Mouse (Mus musculus) 3T3-L1 (cell line): ENCODE measurements around the gene Cntnap1.
"Not testable (repeated sequence)": the region's sequence is repeated elsewhere in the genome, so short reads cannot be mapped to it uniquely, and the experiment has no call there.

Experiments
- DNase-seq: peaks from one replicate; pipeline ENCODE4 v3.0.0-alpha.2; 2015; ENCODE audit warnings: low read depth, low spot score

Gene Cntnap1

GRCm38 (mm10) chr11:101170354-101170810 lies at the start of gene Cntnap1:
Cntnap1 (plus strand) TSS chr11:101170523.
- peak; percentile 66 for DNase-seq

GRCm38 (mm10) chr11:101120545-101121188 lies 49.7 kb upstream of the Cntnap1 start:
- DNase-seq: no peak

GRCm38 (mm10) chr11:101124494-101124893 lies 45.8 kb upstream of the Cntnap1 start:
- not testable (repeated sequence) for DNase-seq

- DNase-seq: not testable (repeated sequence)
These were observed 45.3 kb upstream of the Cntnap1 start for GRCm38 (mm10) chr11:101125008-101125407.

- DNase-seq: no peak
These were observed 43.2 kb upstream of the Cntnap1 start for GRCm38 (mm10) chr11:101127075-101127474.

GRCm38 (mm10) chr11:101128996-101129577 lies 41.2 kb upstream of the Cntnap1 start:
- no peak for DNase-seq

- no peak for DNase-seq
These were observed 40.1 kb upstream of the Cntnap1 start for GRCm38 (mm10) chr11:101130056-101130756.

GRCm38 (mm10) chr11:101131187-101131586 lies 39.1 kb upstream of the Cntnap1 start:
- no peak for DNase-seq

GRCm38 (mm10) chr11:101131701-101132100 lies 38.6 kb upstream of the Cntnap1 start:
- peak; percentile 55 for DNase-seq

- DNase-seq: no peak
These were observed 37.3 kb upstream of the Cntnap1 start for GRCm38 (mm10) chr11:101133037-101133436.

- no peak for DNase-seq
These were observed 36.0 kb upstream of the Cntnap1 start for GRCm38 (mm10) chr11:101134217-101134865.

- no peak for DNase-seq
These were observed 33.3 kb upstream of the Cntnap1 start for GRCm38 (mm10) chr11:101137000-101137399.

- no peak for DNase-seq
These were observed 31.7 kb upstream of the Cntnap1 start for GRCm38 (mm10) chr11:101138536-101139181.

- DNase-seq: no peak
These were observed 30.0 kb upstream of the Cntnap1 start for GRCm38 (mm10) chr11:101140164-101140819.

- no peak for DNase-seq
These were observed 29.2 kb upstream of the Cntnap1 start for GRCm38 (mm10) chr11:101141088-101141487.

GRCm38 (mm10) chr11:101142215-101142967 lies 27.9 kb upstream of the Cntnap1 start:
- no peak for DNase-seq

GRCm38 (mm10) chr11:101143338-101144225 lies 26.7 kb upstream of the Cntnap1 start:
- DNase-seq: no peak

- DNase-seq: no peak
These were observed 23.9 kb upstream of the Cntnap1 start for GRCm38 (mm10) chr11:101146377-101146776.

GRCm38 (mm10) chr11:101148751-101149150 lies 21.6 kb upstream of the Cntnap1 start:
- no peak for DNase-seq
